Mouse (Mus musculus) retina, postnatal 7 days (tissue): ENCODE results near the gene Rcor2.

Source experiments
- DNase-seq: peaks from one replicate; pipeline ENCODE4 v3.0.0-alpha.2; 2012; ENCODE audit warnings: low read depth, low spot score

Rcor2 gene

DNA sequence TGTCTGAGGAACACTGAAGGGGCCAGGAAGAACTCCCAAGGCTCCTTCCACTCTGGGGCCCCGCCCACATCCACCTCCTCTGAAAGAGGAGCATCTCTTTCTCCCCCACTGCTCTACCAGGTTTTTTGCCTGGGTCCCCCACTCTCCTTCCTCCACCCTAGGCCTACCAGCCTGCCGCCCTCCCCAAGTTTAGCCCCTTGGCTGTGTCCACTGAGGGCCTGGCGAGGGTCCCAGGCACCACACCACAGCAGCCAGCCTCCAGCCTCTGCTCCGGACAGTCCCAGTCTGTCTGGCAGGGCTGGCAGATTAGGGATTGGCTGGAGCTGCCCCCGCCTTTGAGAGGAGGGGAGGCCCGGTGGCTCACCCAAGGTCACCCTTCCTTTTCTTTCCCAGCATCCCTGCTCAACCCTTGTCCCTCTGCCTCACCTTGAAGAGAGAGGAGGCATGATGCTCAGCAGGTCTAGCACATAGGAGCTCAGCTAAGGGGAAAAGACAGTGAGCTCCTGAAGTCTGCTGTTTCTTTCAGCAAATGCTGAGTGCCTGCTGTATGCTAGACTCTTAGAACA lies 2.3 kb upstream of the Rcor2 start:
- DNase-seq = no peak

DNA sequence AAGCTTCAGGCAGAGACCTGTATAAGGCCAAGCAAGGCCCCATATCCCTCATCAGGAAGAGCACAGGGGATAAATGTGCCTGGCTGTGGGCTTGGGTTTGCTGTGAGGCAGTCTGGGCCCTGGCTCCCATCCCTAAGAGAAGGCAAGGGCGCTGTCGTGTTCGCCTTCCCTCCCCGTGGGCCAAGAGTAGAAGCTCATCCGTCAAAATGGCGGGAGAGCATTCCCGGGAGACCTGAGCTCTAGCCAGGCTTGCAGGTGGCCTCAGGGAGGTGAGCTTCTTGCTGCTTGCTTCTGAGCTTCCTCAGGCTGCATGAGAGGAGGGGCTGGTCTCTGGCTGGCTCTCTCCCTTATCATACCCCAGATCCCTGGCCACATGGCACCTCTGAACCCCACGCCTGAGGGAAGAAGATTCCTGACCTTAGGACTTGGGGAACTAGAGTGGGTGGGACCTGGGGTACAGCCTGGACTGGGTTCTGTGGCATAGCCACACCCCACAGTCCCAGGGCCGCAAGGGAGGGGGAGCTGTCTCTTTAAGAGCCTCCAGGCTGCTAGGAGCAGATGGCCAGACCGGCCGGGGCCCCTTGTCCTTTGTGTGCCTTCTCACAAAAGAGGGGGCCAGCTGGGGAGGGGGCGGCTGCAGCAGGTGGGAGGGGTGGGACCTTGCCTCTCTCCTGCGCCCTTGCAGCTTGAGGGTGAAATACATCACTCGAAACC lies 1.5 kb upstream of the Rcor2 start:
- DNase-seq = no peak

DNA sequence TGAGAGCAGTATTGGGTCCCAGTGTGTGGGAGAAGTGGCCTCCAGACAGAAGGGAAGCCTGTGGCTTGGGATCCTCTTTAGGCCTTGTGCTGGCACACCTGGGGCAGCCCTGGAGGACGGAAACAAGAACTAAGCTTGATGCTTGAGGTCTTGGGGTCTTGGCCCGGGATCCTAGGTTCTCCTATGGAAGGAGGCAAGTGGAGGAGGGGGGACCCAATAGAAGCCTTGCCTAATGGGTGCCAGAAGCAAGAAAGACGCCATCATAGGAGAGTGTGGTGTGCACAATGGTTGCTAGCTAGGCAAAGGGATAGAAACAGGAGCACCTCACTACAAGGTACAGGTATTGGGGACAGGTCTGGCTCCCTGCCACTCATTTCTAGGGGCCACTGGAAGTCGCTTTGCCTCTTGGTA lies 699 bp upstream of the Rcor2 start:
- DNase-seq = no peak

DNA sequence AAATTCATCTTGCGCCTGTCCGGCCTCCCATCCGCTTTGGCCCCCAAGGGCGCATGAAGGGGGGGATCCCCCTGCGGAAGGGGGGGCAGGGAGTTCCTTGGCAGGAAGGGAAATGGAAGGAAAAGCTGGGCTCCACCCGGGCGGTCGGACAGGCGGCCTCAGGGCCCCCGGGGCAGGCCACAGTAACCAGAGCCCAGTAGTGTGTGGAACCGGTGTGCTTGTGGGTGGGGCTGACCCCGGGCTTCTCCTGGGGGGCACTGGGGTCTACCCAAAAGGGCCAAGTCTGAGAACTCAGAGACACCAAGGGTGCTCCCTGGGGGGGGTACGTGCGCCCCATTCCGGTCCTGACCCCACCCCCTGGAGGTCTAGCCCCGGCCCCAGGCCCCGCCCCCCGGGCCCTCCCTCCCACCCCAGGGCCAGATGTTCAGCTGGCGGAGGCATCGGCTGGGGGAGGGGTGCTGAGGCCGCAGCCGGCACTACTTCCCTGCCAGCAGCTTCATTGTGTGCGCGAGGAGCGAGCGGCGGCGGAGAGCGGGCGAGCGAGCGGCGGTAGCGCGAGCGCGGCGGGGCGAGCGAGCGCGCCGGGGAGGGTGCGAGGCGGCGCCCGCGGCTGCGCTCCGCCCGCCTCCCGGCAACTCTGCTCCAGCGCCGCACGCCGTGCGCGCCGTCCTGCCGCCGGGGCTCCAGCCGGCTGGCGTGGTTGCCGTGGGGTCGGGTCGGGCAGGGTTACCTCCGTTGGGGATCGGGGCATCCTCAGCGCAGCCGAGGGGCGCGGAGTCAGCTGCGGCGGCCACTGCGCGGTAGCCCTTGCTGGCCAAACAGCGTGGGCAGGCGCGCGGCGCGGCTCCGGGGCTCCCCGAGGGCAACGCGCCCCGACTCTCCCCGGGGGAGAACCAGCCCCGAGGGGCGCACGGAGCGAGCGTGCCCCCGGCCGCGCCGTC lies 926 bp downstream of the Rcor2 start:
- DNase-seq = peak; percentile 80

DNA sequence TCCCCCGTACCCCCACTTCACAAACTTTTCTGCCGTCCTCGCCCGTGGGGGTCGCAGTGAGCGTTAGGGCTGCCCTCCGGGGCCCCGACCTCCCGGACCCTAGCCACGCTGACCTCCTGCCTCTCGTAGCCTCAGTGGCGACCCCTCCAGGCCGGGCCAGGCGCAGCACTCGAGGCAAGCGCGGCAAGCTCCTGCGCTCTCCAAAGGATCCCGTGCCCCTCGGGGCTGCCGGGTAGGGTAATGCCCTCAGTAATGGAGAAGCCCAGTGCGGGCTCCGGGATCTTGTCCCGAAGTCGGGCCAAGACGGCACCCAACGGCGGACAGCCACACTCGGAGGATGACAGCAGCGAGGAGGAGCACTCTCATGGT lies 1.6 kb downstream of the Rcor2 start:
- no peak for DNase-seq

DNA sequence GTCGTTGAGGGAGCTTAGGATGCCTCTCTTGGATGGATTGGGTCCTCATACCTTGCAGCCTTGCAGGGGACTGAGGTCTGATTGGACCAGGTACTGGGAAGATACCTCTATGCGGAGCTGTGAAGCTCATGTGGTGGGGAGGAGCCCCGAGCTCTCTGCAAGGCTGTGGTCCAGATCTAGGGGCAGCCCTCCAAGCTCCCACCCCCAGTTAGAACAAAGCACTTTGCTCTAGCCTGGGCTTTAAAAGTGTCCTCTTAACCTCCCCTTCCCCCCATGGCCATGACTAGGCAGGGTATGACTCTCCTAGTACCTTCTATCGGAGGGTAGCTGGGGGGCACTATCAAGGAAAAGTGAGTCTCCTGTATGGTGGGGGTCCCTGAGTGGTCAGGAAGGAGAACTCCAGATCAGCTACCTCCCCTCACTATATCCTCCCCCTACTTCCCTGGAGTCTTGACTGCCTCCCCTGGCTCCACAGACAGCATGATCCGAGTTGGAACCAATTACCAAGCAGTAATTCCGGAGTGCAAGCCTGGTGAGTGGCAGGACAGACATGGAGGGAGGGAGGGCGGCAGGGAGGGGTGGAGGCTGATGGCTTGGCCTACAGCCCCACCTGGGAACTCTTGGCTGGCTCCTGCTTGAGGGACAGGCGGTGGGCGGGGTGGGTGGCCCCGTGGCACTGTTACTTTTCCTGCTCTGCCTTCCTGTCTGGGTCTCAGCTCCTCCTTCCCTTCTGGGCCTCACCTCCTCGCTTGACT lies 2.3 kb downstream of the Rcor2 start:
- DNase-seq = no peak

DNA sequence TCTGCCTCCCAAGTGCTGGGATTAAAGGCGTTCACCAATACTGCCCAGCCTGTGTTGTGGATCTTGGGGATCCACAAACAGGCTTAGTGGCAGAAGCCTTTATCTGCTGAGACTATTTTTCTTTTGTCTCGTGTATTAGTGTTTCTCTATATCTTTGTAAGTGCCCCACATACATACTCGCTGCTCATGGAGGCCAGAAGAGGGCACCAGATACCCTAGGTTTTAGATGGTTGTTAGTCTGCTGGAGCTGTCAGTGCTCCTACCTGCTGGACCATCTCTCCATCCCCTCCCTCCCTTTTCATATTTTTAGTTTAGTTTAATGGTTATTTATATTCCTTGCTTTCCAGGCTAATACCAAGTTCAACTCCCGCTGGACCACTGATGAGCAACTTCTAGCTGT lies 6.4 kb downstream of the Rcor2 start:
- no peak for DNase-seq

DNA sequence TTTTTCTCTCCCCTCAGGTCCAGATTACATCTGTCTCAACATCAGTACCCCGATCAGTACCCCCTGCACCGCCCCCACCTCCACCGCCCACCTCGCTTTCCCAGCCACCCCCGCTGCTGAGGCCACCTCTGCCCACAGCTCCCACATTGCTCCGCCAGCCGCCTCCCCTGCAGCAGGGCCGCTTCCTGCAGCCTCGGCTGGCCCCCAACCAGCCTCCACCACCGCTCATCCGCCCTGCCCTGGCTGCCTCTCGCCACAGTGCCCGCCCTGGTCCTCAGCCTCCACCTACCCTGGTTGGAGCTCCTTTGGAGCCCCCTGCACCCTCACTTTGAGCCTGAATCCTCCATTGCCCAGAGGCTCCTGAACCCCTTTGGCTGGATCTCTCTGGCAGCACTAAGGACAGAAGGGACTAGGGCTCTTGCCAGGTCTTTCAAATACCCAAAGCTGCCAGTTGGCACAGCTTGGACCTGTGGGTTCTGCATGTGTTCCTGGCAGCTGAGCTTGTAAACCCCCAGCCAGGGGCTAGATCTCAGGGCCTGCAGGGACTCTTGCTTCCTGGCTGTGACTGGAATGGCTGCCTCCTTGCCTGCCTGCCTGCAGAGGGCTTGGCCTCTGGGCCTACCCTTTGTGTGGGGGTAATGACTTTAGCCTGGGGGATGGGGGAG lies 7.3 kb downstream of the Rcor2 start:
- DNase-seq = no peak

DNA sequence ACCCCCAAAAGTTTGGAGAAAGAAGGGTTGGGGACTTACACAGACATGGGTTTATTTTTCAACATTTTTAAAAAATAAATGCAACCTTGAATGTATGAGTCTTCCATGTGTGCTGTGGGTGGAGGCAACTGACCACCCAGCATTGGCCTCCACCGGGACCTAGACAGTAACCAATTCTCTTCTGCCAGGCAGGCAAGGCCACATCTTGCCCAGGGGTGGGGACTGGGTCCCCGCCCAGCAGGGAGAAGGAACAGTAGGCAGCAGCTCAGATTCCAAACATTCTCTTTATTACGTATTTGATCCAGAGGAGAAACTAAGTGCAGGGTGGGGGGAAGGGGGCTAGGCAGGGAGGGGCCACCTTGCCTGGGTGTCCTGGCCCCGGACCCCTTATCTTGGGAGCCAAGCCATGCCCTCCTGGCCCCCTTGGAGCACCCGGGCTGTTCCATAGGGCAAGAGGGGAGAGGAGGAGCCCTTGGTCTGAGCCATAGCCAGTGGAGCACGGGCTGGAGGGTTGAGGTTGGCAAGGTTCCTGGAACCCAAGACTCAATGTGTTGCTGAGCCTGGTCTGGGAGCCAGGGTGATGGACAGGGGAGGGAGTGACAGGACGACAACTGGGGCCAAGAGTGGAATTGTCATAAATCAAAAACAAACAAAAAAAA lies 8.1 kb downstream of the Rcor2 start:
- DNase-seq = no peak

DNA sequence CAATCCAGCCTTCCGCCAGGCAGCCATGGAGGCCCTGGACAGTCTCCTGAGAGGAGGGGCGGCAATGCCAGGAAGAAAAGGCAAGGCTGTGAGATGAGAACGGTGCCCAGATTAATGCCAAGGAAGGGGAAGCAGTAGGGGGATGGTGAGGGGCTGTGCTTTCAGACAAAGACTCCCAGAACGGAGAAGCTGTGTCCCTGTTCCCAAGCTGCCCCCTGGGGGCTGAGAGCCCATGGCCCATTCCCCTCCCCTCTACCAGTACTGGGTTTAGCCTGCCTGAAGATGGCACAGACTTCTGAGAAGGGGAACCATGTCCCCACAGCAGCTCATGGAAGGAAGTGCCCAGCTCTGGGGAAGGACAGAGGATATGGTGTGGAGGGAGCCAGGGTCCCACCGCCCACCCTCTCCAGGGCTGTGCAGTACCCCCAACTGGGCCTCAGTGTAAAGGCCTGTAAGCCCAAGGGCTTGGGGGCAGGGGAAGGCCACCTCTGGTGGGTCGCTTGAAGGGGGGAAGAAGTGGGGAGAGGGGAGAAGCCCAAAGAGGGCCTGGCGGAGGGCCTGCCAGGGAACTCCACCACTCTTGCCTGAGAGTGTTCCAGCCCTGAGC lies 9.0 kb downstream of the Rcor2 start:
- DNase-seq = no peak

DNA sequence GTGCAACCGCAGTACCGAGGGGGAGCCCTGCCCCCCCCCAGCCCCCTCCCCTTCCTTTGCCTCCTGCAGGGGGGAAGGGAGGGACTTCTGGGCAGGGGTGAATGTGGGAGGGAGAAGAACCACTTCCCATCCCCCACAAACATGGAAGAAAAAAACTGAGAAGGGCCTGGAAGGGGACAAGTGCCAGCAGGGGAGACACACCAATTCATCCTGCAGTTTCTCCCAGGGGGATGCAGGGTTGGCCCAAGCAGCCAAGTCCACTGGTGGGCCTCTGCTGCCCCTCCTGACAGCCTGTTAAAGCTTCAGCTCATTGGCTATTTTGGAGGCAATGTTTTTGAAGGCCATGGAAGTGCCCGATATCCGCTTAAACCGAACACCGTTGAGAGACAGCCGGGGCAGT lies 9.7 kb downstream of the Rcor2 start:
- no peak for DNase-seq

DNA sequence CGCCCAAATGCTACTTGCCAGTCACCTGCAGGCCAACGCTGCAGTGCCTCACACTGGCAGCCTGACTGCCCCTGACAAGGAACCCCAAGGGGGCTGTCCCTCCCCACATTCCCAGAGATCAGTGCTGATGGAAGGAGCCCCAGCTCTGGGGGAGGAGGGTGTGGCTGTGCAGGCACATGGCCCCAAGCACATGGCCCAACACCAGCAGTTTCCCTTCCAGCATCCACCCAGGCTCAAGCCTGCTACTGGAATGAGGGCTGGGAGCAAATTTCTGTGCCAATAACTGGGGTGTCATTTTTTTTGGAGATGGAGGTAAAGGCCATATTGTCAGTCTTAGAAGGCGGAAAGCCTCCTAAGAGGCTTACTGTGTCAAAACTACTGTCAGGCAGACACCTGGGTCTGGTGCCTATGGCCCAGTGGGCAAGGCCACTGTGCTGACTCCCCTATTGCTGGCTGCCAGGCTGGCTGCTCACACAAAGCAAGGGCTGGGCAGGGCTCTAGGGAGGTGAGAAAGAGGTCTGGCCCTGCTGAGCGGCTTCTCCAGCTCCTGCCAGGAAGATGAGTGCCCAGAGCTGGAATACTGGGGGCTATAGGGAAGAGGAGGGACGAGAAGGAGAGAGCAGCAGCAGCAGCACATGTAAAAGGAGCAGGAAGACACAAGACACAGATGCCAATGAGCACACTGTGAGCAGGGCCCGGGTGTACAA lies 11.2 kb downstream of the Rcor2 start:
- no peak for DNase-seq

DNA sequence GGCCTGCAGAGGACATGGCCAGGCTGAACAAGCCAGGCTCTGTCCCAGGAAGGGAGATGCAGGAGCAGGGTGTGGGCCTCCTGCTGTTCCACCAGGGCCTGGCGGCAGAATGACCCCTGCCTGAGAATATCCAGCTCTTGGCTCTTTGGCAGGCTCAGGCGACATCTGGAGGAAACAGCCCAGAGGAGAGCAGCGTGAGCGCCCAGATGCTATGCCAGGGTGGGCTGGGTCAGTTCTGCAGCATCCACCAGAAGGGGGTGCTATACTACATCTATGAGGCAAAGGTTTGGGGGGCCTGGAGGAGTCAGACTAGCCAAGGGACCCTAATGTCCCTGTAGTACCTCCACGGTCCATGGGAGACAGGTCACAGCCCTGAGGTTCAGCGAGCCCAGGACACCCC lies 12.0 kb downstream of the Rcor2 start:
- DNase-seq = no peak

DNA sequence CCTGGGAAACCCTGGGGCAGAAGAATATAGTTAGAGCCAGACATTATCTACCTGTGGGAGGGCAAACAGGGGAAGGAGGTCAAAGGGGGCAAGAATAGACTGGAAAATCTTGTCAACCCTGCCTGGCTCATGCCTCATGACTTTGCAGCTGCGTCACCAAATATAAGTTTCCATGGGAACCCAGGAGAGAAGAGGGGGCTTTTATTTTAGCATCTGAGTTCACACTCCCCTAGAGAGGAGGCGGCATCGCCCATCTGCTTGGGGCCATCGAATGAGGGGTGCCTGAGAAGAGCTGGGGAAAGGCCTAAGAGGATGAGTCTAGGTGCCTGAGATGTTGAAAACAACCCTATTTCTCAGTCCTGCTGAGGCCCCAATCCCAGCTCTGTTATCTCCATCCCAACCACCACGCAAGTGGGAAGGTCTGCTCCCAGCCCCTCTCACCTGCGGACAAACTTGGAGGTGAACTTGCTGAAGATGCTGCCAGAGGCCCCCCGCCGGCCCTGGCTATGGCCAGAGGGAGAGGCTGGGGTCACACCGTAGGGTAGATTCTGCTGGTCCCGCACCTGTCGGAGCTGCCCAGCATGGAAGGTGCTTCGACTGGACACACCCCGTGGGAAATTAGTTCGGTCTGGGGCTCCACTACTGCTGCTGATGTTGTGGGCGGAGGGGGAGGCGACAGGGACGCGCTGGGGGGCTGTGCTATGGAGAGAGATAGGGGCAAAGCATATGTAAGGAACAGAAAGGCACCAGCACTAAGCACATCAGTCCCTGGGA lies 13.6 kb downstream of the Rcor2 start:
- DNase-seq = no peak

DNA sequence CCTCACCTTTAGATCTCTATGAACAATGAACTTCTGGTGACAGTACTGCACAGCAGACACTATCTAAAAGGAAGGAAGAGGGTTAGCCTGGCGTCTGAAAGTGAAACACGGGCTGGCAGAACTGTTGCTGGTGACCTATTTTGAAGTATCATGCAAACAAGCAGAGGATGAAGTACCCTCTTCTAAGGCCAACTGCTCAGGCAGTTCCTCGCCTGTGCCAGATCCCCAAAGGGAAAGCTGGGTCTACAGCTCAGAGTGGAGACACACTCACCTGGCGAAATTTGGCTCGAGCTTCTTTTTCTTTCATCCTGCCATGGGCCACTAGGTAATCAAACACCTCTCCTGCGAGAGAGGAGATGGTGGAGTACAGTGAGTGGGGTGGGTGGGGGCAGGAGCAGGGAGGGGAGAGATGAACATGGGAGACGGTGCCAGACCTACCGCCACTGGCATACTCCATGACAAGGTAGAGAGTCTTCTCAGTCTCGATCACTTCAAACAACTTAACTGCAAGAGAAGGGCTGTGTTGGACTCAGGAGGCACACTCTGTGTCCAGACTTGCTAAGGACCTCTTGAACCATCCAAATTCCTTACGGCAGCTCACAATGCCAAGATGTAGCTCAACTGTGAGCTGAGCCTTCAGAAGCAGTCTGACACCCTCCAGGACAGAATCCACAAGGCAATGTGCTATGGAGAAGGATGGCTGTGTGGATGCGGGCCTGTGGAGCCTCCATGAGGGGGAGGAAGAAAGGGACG lies 19.6 kb downstream of the Rcor2 start:
- no peak for DNase-seq

DNA sequence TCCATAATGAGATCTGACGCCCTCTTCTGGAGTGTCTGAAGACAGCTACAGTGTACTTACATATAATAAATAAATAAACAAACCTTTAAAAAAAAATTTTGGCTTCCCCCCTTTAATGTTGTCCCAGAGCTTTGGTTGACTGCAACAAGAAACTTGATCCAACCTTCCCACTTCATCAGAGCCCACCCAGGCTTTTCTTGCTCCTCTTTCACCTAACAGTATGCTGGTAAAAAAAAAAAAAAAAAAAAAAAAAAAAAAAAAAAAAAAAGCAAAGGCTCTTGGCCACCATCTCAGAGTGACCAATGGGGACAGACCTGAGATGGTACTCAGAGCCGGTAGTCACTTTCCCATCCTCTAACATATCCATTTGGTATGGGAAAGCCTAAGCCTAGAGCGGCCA lies 21.2 kb downstream of the Rcor2 start:
- DNase-seq = no peak

DNA sequence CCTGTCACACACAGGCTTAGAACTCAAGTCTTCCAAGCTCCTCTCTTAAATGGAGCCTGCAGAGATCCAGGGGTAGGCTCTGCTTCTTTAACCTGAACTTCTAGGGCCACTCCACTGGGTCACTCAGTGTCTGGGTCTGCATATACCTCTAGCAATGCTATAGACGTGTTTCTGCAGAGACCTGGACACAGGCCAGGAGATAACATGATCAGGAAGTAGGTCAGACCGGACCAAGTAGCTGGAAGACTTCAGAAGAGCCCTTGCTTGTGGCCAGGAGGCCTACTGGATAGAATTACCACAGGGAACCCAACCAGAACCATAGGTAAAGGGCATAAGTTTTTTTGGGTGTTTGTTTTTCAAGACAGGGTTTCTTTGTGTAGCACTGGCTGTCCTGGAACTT lies 22.6 kb downstream of the Rcor2 start:
- DNase-seq = no peak

DNA sequence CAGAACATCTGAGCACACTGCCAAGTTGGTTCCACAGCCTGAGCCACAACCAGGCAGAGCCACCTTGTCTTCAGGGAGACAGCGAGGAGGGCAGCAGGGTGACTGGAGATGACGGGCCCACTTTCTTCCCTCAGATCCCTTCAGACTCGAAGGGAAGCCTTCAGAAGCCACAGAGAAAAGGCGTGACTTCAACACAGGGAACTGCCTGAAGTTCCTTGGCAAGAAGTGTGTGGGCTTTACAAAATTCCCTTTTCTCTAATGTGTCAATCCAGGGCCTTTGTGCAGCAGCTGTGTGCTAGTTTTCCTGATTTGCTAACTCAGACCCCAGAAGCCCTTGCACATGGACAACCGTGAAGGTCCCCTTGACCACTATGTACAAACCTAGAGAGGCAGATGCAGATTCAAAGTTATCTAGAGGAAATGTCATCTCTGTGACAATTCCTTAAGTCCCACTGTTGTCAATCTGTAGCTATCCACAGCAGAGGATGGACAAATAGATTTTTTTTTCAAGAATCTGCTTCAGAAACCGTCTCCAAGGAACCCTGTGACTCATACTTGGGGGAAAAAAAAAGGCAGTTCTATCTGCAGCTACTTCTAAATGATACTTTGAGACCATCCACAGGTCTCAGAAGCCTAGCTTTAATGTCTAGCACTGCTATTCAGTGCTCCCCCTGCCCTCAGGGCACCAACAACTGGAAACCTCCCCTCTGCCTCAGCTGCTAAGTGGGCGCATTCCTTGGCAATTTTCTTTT lies 25.0 kb downstream of the Rcor2 start:
- no peak for DNase-seq
